Mouse (Mus musculus) kidney, embryonic 14.5 days (tissue): ENCODE results near the gene Fcgr3. TPM values are rescaled to one million over a fixed set of nuclear protein-coding genes. Genes with fewer than 3 reads are reported as not detected.

Experiments used
- ATAC-seq: fragments of 200-750 bp; cut with Nextera tagmentation; 2 replicates; pipeline ENCODE4 v1.8.0; 2017; ENCODE audit warnings: moderate number of reproducible peaks, mild to moderate bottlenecking, moderate TSS enrichment, moderate library complexity; ENCODE audit not compliant: low FRiP score, low TSS enrichment
- H3K27ac ChIP-seq: fragments of 300-500 bp; sonication (generic); 2 replicates; pipeline ENCODE4 v1.5.1; 2014; ENCODE audit warnings: low read depth, mild to moderate bottlenecking, low read length, moderate library complexity, mixed read lengths
- H3K27me3 ChIP-seq: fragments of 300-500 bp; sonication (generic); 2 replicates; pipeline ENCODE4 v1.6.1; 2014; ENCODE audit warnings: mild to moderate bottlenecking, low read length; ENCODE audit not compliant: control insufficient read depth, insufficient read depth
- H3K36me3 ChIP-seq: fragments of 300-500 bp; sonication (generic); 2 replicates; pipeline ENCODE4 v1.6.1; 2014; ENCODE audit warnings: low read length, mixed read lengths; ENCODE audit not compliant: control insufficient read depth, insufficient read depth
- H3K4me1 ChIP-seq: fragments of 300-500 bp; sonication (generic); 2 replicates; pipeline ENCODE4 v1.6.1; 2014; ENCODE audit warnings: low read length, mixed read lengths; ENCODE audit not compliant: control insufficient read depth, insufficient read depth
- H3K4me2 ChIP-seq: fragments of 300-500 bp; sonication (generic); replicated peaks from 2 replicates; pipeline ENCODE4 v1.6.1; 2014; ENCODE audit warnings: low read depth, mild to moderate bottlenecking, low read length
- H3K4me3 ChIP-seq: fragments of 300-500 bp; sonication (generic); 2 replicates; pipeline ENCODE4 v1.5.1; 2014; ENCODE audit warnings: mild to moderate bottlenecking, low read length
- H3K9ac ChIP-seq: fragments of 300-500 bp; sonication (generic); 2 replicates; pipeline ENCODE4 v1.6.1; 2014; ENCODE audit warnings: low read depth, mild to moderate bottlenecking, low read length, moderate library complexity
- H3K9me3 ChIP-seq: fragments of 300-500 bp; sonication (generic); 2 replicates; pipeline ENCODE4 v1.6.1; 2016; ENCODE audit warnings: low read length; ENCODE audit not compliant: control insufficient read depth
- WGBS: fragments of 180-500 bp; shearing (Covaris S2); extraction: QIAGEN DNeasy Blood & Tissue Kit; methylation state at CpG from one replicate; pipeline ENCODE4 v1.1.7; 2014; 5-methylcytosine and 5-hydroxymethylcytosine counted together
- polyA plus RNA-seq: library from polyadenylated mRNA; unstranded; fragments of >200 nt; fragmentation: Nextera tagmentation; extraction: Ambion mirVana; gene quantifications from 2 replicates; pipeline ENCODE4 v1.2.1, GENCODE M21; 2014

The Fcgr3 gene
- polyA plus RNA-seq, 1 experiment from 2014 or later = 7.0 TPM

DNA sequence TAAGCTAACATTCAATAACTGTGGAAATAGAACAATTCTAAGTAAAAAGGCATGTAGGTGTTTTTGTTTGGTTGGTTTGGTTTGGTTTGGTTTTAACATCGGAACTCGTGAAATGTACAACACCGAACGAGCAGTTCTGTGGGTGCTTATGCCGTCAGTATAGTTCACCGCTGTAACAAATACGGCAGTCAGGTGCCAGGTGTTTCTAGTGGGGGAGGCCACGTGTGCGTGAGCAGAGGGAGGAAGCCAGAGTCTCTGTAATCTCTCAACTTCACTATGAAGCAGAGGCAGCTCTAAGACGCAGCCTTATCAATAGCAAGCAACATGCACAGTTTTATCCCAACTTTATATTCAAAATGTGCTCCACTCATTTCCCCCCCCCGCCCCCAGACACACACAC lies 29.1 kb downstream of the Fcgr3 start:
- peak overlapping the region; percentile 10; the same call in 1 of the 2 replicates for H3K4me2 ChIP-seq
- WGBS = 49% methylated on average over 11 of the region's 11 CpGs

DNA sequence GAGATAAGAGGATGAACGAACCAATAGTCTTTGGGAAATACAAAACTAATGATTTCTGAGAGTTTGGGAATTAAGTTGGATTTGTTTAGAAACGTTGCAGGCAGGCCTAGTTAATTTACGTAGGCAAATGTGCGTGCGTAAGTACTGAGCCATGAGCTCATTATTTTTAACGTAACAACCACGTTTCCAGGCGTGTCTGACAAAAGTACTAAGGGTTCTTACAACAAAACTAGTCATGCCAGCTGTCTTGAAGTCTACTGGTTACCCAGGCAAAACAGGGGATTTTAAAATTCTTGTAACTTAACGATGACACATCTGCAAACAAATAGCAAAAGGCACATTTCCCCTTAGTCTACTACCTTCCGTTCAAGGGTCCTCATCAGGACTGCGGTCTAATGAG lies 30.5 kb downstream of the Fcgr3 start:
- Histone ChIP-seq H3K27ac (no peak overlapping the region), H3K27me3 (peaks cover 33% of the 10 kb centered on the region), H3K9ac (0 out of 2 replicates have a peak overlapping the region, but pooled peaks have one; percentile 13), H3K9me3 (no peaks in the 10 kb centered on the region), H3K4me2 (peak overlapping the region; percentile 91), H3K4me3 (peak overlapping the region; percentile 69), H3K36me3 (no peaks in the 10 kb centered on the region), H3K4me1 (no peaks in the 10 kb centered on the region)
- WGBS = 6% methylated on average over 11 of the region's 11 CpGs
- ATAC-seq = no peak

More for the DNA sequence above, 29.1 kb downstream of the Fcgr3 start:
- no peak for ATAC-seq
- no peak overlapping the region for H3K9ac ChIP-seq
- H3K9me3 ChIP-seq = no peaks in the 10 kb centered on the region
- no peaks in the 10 kb centered on the region for H3K4me1 ChIP-seq
- H3K36me3 ChIP-seq = no peaks in the 10 kb centered on the region
- H3K27ac ChIP-seq = no peak overlapping the region
- H3K27me3 ChIP-seq = peaks cover 25% of the 10 kb centered on the region
- no peak overlapping the region for H3K4me3 ChIP-seq

DNA sequence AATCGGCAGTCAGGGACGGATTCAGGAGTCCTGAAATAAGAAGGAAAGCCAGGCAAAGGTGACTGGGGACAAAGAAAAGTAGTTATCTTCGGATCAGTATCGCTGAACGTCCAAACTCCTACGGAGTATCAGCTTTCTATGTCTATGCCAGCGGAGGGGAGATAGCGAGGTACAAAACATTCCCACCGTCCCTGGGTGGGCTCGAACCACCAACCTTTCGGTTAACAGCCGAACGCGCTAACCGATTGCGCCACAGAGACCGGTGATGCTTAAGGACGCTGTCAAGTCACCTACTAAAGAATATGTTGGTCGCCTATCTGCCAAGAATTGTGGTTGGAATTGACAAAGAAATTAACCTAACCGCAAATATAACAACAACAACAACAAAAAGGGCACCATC lies 31.0 kb downstream of the Fcgr3 start:
- under 1% methylated on average over 20 of the region's 20 CpGs for WGBS
- Histone ChIP-seq H3K9me3 (no peaks in the 10 kb centered on the region), H3K27ac (no peak overlapping the region), H3K36me3 (no peaks in the 10 kb centered on the region), H3K4me3 (peak overlapping the region; percentile 69), H3K4me2 (peak overlapping the region; percentile 91), H3K27me3 (peaks cover 33% of the 10 kb centered on the region), H3K9ac (peak overlapping the region; percentile 50; the same call in 1 of the 2 replicates), H3K4me1 (no peaks in the 10 kb centered on the region)
- ATAC-seq = peak; percentile 84

DNA sequence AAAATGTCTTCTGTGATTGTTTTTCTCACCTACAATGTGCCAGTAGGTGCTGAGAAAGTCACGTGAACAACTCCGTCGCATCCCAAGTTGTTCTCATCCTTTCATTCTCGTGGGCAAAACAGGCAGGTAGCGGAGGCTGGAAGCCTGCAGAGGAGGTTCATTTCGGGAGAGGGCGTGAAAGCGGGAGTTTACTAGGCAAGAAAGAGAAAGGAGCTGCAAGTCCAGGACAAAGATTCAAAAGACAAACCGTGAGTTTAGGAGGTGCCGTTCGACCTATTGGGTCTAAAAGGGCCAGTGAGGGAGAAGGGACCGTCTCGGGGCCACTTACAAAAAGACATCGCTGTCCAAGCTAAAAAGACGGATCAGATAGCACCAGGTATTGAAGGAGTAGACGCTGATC lies 31.5 kb downstream of the Fcgr3 start:
- H3K4me1 ChIP-seq = no peaks in the 10 kb centered on the region
- WGBS = under 1% methylated on average over 16 of the region's 16 CpGs
- peak overlapping the region; percentile 50; the same call in 1 of the 2 replicates for H3K9ac ChIP-seq
- H3K27ac ChIP-seq = no peak overlapping the region
- H3K4me2 ChIP-seq = peak overlapping the region; percentile 91
- peaks cover 33% of the 10 kb centered on the region for H3K27me3 ChIP-seq
- no peaks in the 10 kb centered on the region for H3K9me3 ChIP-seq
- H3K4me3 ChIP-seq = peak overlapping the region; percentile 69
- no peak for ATAC-seq
- no peaks in the 10 kb centered on the region for H3K36me3 ChIP-seq

DNA sequence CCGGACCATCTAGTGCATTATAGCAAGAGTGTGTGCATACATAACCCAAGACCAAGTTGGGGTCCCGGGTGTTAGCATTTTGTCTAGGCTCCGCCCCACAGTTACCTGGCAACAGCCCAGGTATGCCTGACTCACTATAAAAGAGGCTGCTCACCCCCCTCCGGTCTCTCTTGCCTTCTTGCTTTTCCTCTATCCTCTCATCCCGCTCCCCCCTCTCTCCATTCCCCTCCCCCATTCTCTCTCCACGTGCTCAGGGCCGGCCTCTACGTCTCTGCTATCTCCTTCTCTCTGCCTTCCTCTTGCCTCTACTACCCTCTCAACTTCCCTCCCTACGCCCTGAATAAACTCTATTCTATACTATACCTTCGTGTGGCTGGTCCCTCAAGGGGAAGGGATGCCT lies 32.0 kb downstream of the Fcgr3 start:
- no peaks in the 10 kb centered on the region for H3K36me3 ChIP-seq
- H3K9me3 ChIP-seq = no peaks in the 10 kb centered on the region
- no peak for ATAC-seq
- peak overlapping the region; percentile 91 for H3K4me2 ChIP-seq
- 4% methylated on average over 10 of the region's 10 CpGs for WGBS
- peak overlapping the region; percentile 50; the same call in 1 of the 2 replicates for H3K9ac ChIP-seq
- H3K27ac ChIP-seq = no peak overlapping the region
- H3K4me1 ChIP-seq = no peaks in the 10 kb centered on the region
- H3K27me3 ChIP-seq = peaks cover 33% of the 10 kb centered on the region
- peak overlapping the region; percentile 69 for H3K4me3 ChIP-seq

DNA sequence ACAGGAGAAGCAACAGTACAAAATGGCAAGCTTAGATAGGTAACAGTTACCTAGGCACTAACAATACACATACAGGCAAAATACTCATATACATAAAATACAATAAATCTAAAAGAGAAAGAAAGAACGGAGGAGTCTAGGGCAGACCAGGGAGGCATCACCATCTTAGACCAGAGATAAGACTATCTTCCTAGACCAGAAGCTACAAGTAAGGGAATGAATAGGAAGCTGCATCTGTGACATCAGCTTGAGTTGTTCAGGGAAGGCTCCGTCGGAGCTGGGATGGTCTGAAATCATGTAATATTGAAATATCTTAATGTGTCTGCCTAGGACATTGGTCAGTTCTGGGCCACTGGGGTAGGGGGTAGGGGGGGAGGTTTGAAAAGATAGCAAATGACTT lies 33.0 kb downstream of the Fcgr3 start:
- no peaks in the 10 kb centered on the region for H3K4me1 ChIP-seq
- no peak overlapping the region for H3K4me2 ChIP-seq
- no peak overlapping the region for H3K27ac ChIP-seq
- H3K4me3 ChIP-seq = no peak overlapping the region
- H3K27me3 ChIP-seq = peaks cover 33% of the 10 kb centered on the region
- ATAC-seq = no peak
- H3K36me3 ChIP-seq = no peaks in the 10 kb centered on the region
- H3K9me3 ChIP-seq = no peaks in the 10 kb centered on the region
- H3K9ac ChIP-seq = no peak overlapping the region
- 86% methylated on average over 3 of the region's 3 CpGs for WGBS

DNA sequence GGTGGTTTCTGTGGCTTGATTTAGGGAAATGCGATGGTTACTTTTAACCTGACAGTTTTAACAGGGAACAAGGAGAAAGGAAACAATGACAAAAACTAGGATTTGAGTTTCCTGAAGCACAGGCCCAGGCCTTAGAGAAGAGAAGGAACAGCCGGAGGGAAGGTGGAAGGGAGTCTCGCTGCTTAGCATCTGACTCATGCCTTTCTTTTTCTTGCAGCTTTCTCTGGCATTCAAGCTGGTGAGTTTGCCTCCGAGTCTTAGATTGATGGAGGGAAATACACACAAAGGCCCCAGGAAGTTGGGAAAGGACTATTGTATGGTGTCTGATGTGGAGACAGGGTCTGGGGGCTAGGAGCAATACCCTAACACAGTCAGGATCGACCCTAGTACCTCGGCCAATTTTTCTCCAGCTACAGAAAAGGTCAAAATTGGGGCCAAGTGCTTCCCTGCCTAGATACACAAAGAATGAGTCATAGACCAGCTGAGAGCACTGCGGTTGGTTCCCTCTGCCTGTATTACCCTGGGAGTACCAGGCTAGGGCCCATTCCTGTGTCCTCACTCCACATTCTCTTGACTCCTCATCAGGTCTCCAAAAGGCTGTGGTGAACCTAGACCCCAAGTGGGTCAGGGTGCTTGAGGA lies 45.3 kb downstream of the Fcgr3 start:
- Histone ChIP-seq H3K4me2 (no peak overlapping the region), H3K9me3 (no peaks in the 10 kb centered on the region), H3K36me3 (no peaks in the 10 kb centered on the region), H3K27ac (no peak overlapping the region), H3K4me3 (no peak overlapping the region), H3K27me3 (no peaks in the 10 kb centered on the region), H3K4me1 (no peaks in the 10 kb centered on the region), H3K9ac (no peak overlapping the region)
- ATAC-seq = no peak
- WGBS = 84% methylated on average over 7 of the region's 7 CpGs

DNA sequence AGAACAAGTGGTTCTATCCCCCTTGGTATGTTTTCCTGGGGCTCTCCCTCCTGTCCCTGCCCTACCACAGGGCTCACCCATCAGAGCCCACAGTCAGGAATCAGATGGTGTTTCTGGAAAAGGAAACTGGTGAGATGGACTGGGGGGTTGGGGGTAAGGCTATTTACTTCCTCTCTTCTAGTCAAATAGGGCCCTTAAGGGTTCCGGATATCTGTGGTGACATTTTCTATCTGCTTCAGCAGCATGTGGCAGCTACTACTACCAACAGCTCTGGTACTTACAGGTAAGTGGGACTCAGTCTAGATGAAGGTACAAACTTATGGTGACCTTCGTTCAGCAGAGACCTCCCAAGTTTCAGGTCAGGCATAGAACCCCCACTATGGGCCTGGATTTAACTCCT lies 46.0 kb downstream of the Fcgr3 start, which contains the start of gene Fcgr4:
Gene Fcgr4 (plus strand): TSS at position 184 of the 400 bp plus-strand sequence.
- no peaks in the 10 kb centered on the region for H3K36me3 ChIP-seq

DNA sequence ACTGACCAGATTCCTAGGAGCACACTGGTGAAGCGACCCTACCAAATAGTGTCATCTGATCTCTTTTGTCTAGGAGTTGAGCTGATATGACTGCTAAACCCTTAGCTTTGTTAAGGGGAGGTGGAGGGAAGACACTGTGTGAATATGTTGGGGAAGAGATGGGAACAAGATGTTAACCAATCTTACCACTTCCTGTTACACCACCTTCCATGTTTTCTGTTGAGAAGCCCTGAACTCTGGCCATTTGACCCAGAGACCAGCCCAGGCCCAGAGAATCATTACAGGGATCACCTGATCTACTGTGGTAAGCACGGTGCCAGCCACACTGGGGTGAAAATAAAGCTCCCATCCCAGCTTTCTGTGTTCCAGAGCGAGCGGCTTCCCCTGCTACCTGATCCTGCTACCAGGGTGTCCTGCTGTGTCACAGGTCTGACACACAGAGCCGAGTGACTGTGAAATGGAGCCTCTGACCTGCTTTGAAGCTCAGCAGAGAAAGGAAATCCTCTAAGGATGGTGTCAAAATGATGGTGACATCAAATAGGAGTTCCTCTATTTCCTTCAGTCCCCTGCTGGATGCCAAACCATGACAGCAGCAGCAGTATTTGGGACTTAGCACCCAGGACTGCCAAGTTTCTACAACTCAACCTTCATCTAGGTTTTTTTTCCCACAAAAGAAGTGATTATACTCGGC lies 47.1 kb downstream of the Fcgr3 start:
- no peak for ATAC-seq
- H3K9me3 ChIP-seq = no peaks in the 10 kb centered on the region
- no peak overlapping the region for H3K27ac ChIP-seq
- H3K4me1 ChIP-seq = no peaks in the 10 kb centered on the region
- no peak overlapping the region for H3K4me2 ChIP-seq
- 43% methylated on average over 6 of the region's 6 CpGs for WGBS
- no peaks in the 10 kb centered on the region for H3K27me3 ChIP-seq
- H3K4me3 ChIP-seq = no peak overlapping the region
- H3K9ac ChIP-seq = no peak overlapping the region
- H3K36me3 ChIP-seq = no peaks in the 10 kb centered on the region

More for the DNA sequence above, 46.0 kb downstream of the Fcgr3 start, which contains the start of gene Fcgr4:
- Histone ChIP-seq H3K4me1 (no peaks in the 10 kb centered on the region), H3K4me3 (no peak within 1 kb of the TSS), H3K27me3 (no peaks in the 10 kb centered on the region), H3K4me2 (no peak within 1 kb of the TSS), H3K27ac (no peak within 1 kb of the TSS), H3K9me3 (no peaks in the 10 kb centered on the region), H3K9ac (no peak within 1 kb of the TSS)
- no peak for ATAC-seq
- 83% methylated on average over 2 of the region's 2 CpGs for WGBS
